In genomic region chr12:109832964-109833363, GRCm38 (mm10) we compare ENCODE assay signal across 27 mouse cellular contexts.
DNase-seq lines count a peak whose midpoint lies in the region; ATAC-seq and TF ChIP-seq lines count a peak whose summit lies in the region.
"Had no signal": no experiment of that assay in that cellular context is flagged by ENCODE, and none has a peak within 500 bp of the region (broad histone marks: within the 10 kb centered on the region; RNA-seq: fewer than 3 reads in every experiment).

No protein-coding gene starts in this region.

- H3K9me3 ChIP-seq in midbrain, embryonic 11.5 days (ENCODE audit: control insufficient read depth, low read length), result no peaks in the 10 kb centered on the region
- no peaks in the 10 kb centered on the region for H3K9me3 ChIP-seq in midbrain, embryonic 15.5 days
- H3K9me3 ChIP-seq in embryonic facial prominence, embryonic 10.5 days, result 0 out of 2 replicates have a peak, but pooled peaks cover 4% of the 10 kb centered on the region
- H3K9me3 ChIP-seq in hindbrain, embryonic 11.5 days (ENCODE audit: control insufficient read depth, low read length), result no peaks in the 10 kb centered on the region
- H3K9me3 ChIP-seq: embryonic facial prominence, embryonic 12.5 days; embryonic facial prominence, embryonic 15.5 days; heart, embryonic 10.5 days; heart, embryonic 13.5 days; hindbrain, embryonic 15.5 days had no signal

- DNase-seq in midbrain, embryonic 11.5 days (ENCODE audit: low spot score, missing footprints), result peak; percentile 62
- DNase-seq in Muller cell, postnatal 12 days (ENCODE audit: inconsistent ontology term), result peak; percentile 41
- peak; percentile 44 for DNase-seq in brain, embryonic 14.5 days (ENCODE audit: low read depth)
- DNase-seq in embryonic facial prominence, embryonic 10.5 days (ENCODE audit: low spot score), result no peak
- DNase-seq in hindbrain, embryonic 11.5 days (ENCODE audit: low spot score), result no peak
- DNase-seq: adrenal gland, adult 2 months; adrenal gland, postnatal 14 days; B cell, adult 2 months; cerebellum, adult 18-20 months; cerebellum, adult 9-10 months; cerebellum, postnatal 14 days; forebrain, postnatal 0 days; gastrocnemius, postnatal 10 days; gastrocnemius, postnatal 36 days; heart, adult 2 months; heart, postnatal 14 days; heart, postnatal 4 days had no signal

- H3K4me2 ChIP-seq in midbrain, embryonic 11.5 days, result no peak overlapping the region
- H3K4me2 ChIP-seq in midbrain, embryonic 15.5 days, result no peak overlapping the region
- H3K4me2 ChIP-seq in hindbrain, embryonic 11.5 days (replicated peaks; ENCODE audit: low read depth, low read length), result no peak overlapping the region
- H3K4me2 ChIP-seq: embryonic facial prominence, embryonic 12.5 days; embryonic facial prominence, embryonic 15.5 days; heart, embryonic 13.5 days; hindbrain, embryonic 12.5 days; hindbrain, embryonic 15.5 days had no signal

- no peaks in the 10 kb centered on the region for H3K27me3 ChIP-seq in midbrain, embryonic 11.5 days (ENCODE audit: control insufficient read depth, insufficient read depth, low read length)
- H3K27me3 ChIP-seq in midbrain, embryonic 15.5 days (replicated peaks), result no peaks in the 10 kb centered on the region
- H3K27me3 ChIP-seq in embryonic facial prominence, embryonic 10.5 days (replicated peaks; ENCODE audit: low read depth, poor library complexity, severe bottlenecking), result peaks cover 6% of the 10 kb centered on the region; the same call in 1 of the 2 replicates
- no peaks in the 10 kb centered on the region for H3K27me3 ChIP-seq in hindbrain, embryonic 11.5 days (ENCODE audit: control insufficient read depth, insufficient read depth, low read length)
- H3K27me3 ChIP-seq: CH12.LX; embryonic facial prominence, embryonic 12.5 days; embryonic facial prominence, embryonic 15.5 days; heart, embryonic 13.5 days; hindbrain, embryonic 12.5 days; hindbrain, embryonic 15.5 days had no signal

- no peaks in the 10 kb centered on the region for H3K36me3 ChIP-seq in midbrain, embryonic 11.5 days (ENCODE audit: control insufficient read depth, insufficient read depth, low read length)
- no peaks in the 10 kb centered on the region for H3K36me3 ChIP-seq in midbrain, embryonic 15.5 days (replicated peaks)
- no peaks in the 10 kb centered on the region for H3K36me3 ChIP-seq in embryonic facial prominence, embryonic 10.5 days (replicated peaks)
- H3K36me3 ChIP-seq in hindbrain, embryonic 11.5 days (ENCODE audit: control insufficient read depth, insufficient read depth, low read length), result no peaks in the 10 kb centered on the region
- H3K36me3 ChIP-seq: embryonic facial prominence, embryonic 12.5 days; embryonic facial prominence, embryonic 15.5 days; G1E; heart, embryonic 10.5 days; heart, embryonic 13.5 days; hindbrain, embryonic 12.5 days; hindbrain, embryonic 15.5 days had no signal

- TF ChIP-seq POLR2A in brain, embryonic 14.5 days (IDR thresholded peaks at IDR 0.05; ENCODE audit: borderline replicate concordance, extremely low read depth, insufficient read depth, insufficient read length, poor library complexity, severe bottlenecking), result no peak

- WGBS in midbrain, embryonic 11.5 days, result 85% methylated on average over 10 of the region's 10 CpGs
- 73% methylated on average over 10 of the region's 10 CpGs for WGBS in midbrain, embryonic 15.5 days
- WGBS in embryonic facial prominence, embryonic 10.5 days, result 68% methylated on average over 10 of the region's 10 CpGs
- WGBS in hindbrain, embryonic 11.5 days, result 78% methylated on average over 10 of the region's 10 CpGs

- no peak overlapping the region for H3K4me3 ChIP-seq in midbrain, embryonic 11.5 days (ENCODE audit: low read depth, low read length)
- H3K4me3 ChIP-seq in midbrain, embryonic 15.5 days, result no peak overlapping the region
- H3K4me3 ChIP-seq in embryonic facial prominence, embryonic 10.5 days, result no peak overlapping the region
- H3K4me3 ChIP-seq in hindbrain, embryonic 11.5 days (ENCODE audit: low read depth, low read length), result no peak overlapping the region
- H3K4me3 ChIP-seq: embryonic facial prominence, embryonic 12.5 days; embryonic facial prominence, embryonic 15.5 days; heart, adult 2 months; heart, embryonic 10.5 days; heart, embryonic 13.5 days; hindbrain, embryonic 12.5 days; hindbrain, embryonic 15.5 days had no signal

- H3K4me1 ChIP-seq in midbrain, embryonic 11.5 days (ENCODE audit: control insufficient read depth, insufficient read depth, low read length), result peaks cover 4% of the 10 kb centered on the region
- H3K4me1 ChIP-seq in midbrain, embryonic 15.5 days, result peaks cover 5% of the 10 kb centered on the region; the same call in 1 of the 2 replicates
- peaks cover 28% of the 10 kb centered on the region for H3K4me1 ChIP-seq in embryonic facial prominence, embryonic 10.5 days
- 0 out of 2 replicates have a peak, but pooled peaks cover 3% of the 10 kb centered on the region for H3K4me1 ChIP-seq in hindbrain, embryonic 11.5 days (replicated peaks; ENCODE audit: control insufficient read depth, insufficient read depth, low read length)
- H3K4me1 ChIP-seq: embryonic facial prominence, embryonic 15.5 days had no signal

- H3K27ac ChIP-seq in midbrain, embryonic 11.5 days (ENCODE audit: low read depth, low read length), result no peak overlapping the region
- no peak overlapping the region for H3K27ac ChIP-seq in midbrain, embryonic 15.5 days
- H3K27ac ChIP-seq in embryonic facial prominence, embryonic 10.5 days (replicated peaks), result no peak overlapping the region; the same call in 1 of the 2 replicates
- no peak overlapping the region for H3K27ac ChIP-seq in hindbrain, embryonic 11.5 days (ENCODE audit: low read depth, low read length)
- H3K27ac ChIP-seq: embryonic facial prominence, embryonic 12.5 days; embryonic facial prominence, embryonic 15.5 days; heart, adult 2 months; heart, embryonic 10.5 days; heart, embryonic 13.5 days; hindbrain, embryonic 12.5 days; hindbrain, embryonic 15.5 days had no signal

- no peak overlapping the region for H3K9ac ChIP-seq in midbrain, embryonic 11.5 days (ENCODE audit: low read length)
- H3K9ac ChIP-seq in midbrain, embryonic 15.5 days, result no peak overlapping the region
- no peak overlapping the region for H3K9ac ChIP-seq in hindbrain, embryonic 11.5 days (ENCODE audit: low read depth, low read length)
- H3K9ac ChIP-seq: embryonic facial prominence, embryonic 12.5 days; embryonic facial prominence, embryonic 15.5 days; forebrain, postnatal 0 days; heart, embryonic 13.5 days; hindbrain, embryonic 12.5 days; hindbrain, embryonic 15.5 days had no signal

- no peak for ATAC-seq in midbrain, embryonic 11.5 days (ENCODE audit: low FRiP score)
- ATAC-seq in midbrain, embryonic 15.5 days (replicated peaks), result no peak
- ATAC-seq in hindbrain, embryonic 11.5 days (ENCODE audit: low FRiP score), result no peak
- ATAC-seq: forebrain, embryonic 14.5 days; forebrain, postnatal 0 days had no signal

- TF ChIP-seq CTCF in brain, embryonic 14.5 days (IDR thresholded peaks at IDR 0.05; ENCODE audit: borderline replicate concordance, extremely low read depth, insufficient read depth, insufficient read length), result no peak

Comparison
In these comparisons a context has a peak if more than half of its experiments do, and no peak if none do; other contexts are left out.
1. DNase-seq: peak in midbrain, embryonic 11.5 days (single experiment), Muller cell, postnatal 12 days (single experiment) and brain, embryonic 14.5 days (single experiment); none in embryonic facial prominence, embryonic 10.5 days (single experiment) and hindbrain, embryonic 11.5 days (single experiment).